Mouse (Mus musculus) limb, embryonic 13.5 days (tissue): ENCODE measurements at regions not wholly inside any gene's neighbourhood (a gene's known extent, or its start where the extent isn't known, plus 50 kb on each side); places are given as distances from the start of the nearest gene placed in this dataset.

Experiments
- ATAC-seq: fragments of 200-750 bp; cut with Nextera tagmentation; 2 replicates; pipeline ENCODE4 v1.8.0; 2017; ENCODE audit warnings: low read depth, moderate number of reproducible peaks, moderate TSS enrichment; ENCODE audit not compliant: low FRiP score
- H3K27ac ChIP-seq: fragments of 300-500 bp; sonication (generic); 2 replicates; pipeline ENCODE4 v1.5.1; 2015; ENCODE audit warnings: inconsistent platforms, mild to moderate bottlenecking, moderate library complexity
- H3K27me3 ChIP-seq: fragments of 300-500 bp; sonication (generic); 2 replicates; pipeline ENCODE4 v1.6.1; 2015; ENCODE audit warnings: mild to moderate bottlenecking, inconsistent platforms
- H3K36me3 ChIP-seq: fragments of 300-500 bp; sonication (generic); 2 replicates; pipeline ENCODE4 v1.6.1; 2015; ENCODE audit warnings: inconsistent platforms, mild to moderate bottlenecking, moderate library complexity
- H3K4me1 ChIP-seq: fragments of 300-500 bp; sonication (generic); 2 replicates; pipeline ENCODE4 v1.6.1; 2015; ENCODE audit warnings: inconsistent platforms
- H3K4me2 ChIP-seq: fragments of 300-500 bp; sonication (generic); replicated peaks from 2 replicates; pipeline ENCODE4 v1.6.1; 2015; ENCODE audit warnings: inconsistent platforms, mild to moderate bottlenecking, moderate library complexity
- H3K4me3 ChIP-seq: fragments of 300-500 bp; sonication (generic); 2 replicates; pipeline ENCODE4 v1.5.1; 2015; ENCODE audit warnings: moderate library complexity, mild to moderate bottlenecking, inconsistent platforms
- H3K9ac ChIP-seq: fragments of 300-500 bp; sonication (generic); 2 replicates; pipeline ENCODE4 v1.6.1; 2015; ENCODE audit warnings: mild to moderate bottlenecking, inconsistent platforms
- H3K9me3 ChIP-seq: fragments of 300-500 bp; sonication (generic); 2 replicates; pipeline ENCODE4 v1.6.1; 2016; ENCODE audit warnings: inconsistent platforms
- WGBS: fragments of 180-500 bp; shearing (Covaris S2); methylation state at CpG from one replicate; pipeline ENCODE4 v1.1.7; 2015; 5-methylcytosine and 5-hydroxymethylcytosine counted together

- Histone ChIP-seq H3K4me2 (no peak overlapping the region), H3K9me3 (no peaks in the 10 kb centered on the region), H3K27ac (no peak overlapping the region), H3K4me3 (no peak overlapping the region), H3K4me1 (no peaks in the 10 kb centered on the region), H3K36me3 (no peaks in the 10 kb centered on the region), H3K9ac (no peak overlapping the region), H3K27me3 (no peaks in the 10 kb centered on the region)
- no peak for ATAC-seq
- 96% methylated on average over 2 of the region's 2 CpGs for WGBS
Measured at GRCm38 (mm10) chr14:102038145-102038544, 308.4 kb downstream of the Lmo7 start.

- no peak overlapping the region for H3K4me3 ChIP-seq
- no peaks in the 10 kb centered on the region for H3K36me3 ChIP-seq
- no peak for ATAC-seq
- no peak overlapping the region for H3K9ac ChIP-seq
- no peak overlapping the region for H3K27ac ChIP-seq
- no peaks in the 10 kb centered on the region for H3K9me3 ChIP-seq
- H3K4me2 ChIP-seq = no peak overlapping the region
- H3K4me1 ChIP-seq = no peaks in the 10 kb centered on the region
- H3K27me3 ChIP-seq = no peaks in the 10 kb centered on the region
- 87% methylated on average over 5 of the region's 5 CpGs for WGBS
Measured at GRCm38 (mm10) chr14:102037487-102037886, 307.7 kb downstream of the Lmo7 start.

- no peak overlapping the region for H3K9ac ChIP-seq
- no peak overlapping the region for H3K4me2 ChIP-seq
- H3K27me3 ChIP-seq = no peaks in the 10 kb centered on the region
- WGBS = 65% methylated on average over 10 of the region's 10 CpGs
- H3K4me1 ChIP-seq = no peaks in the 10 kb centered on the region
- H3K27ac ChIP-seq = no peak overlapping the region
- ATAC-seq = no peak
- H3K4me3 ChIP-seq = no peak overlapping the region
- no peaks in the 10 kb centered on the region for H3K9me3 ChIP-seq
- no peaks in the 10 kb centered on the region for H3K36me3 ChIP-seq
Measured at GRCm38 (mm10) chr14:102031047-102031903, 301.5 kb downstream of the Lmo7 start.

DNA sequence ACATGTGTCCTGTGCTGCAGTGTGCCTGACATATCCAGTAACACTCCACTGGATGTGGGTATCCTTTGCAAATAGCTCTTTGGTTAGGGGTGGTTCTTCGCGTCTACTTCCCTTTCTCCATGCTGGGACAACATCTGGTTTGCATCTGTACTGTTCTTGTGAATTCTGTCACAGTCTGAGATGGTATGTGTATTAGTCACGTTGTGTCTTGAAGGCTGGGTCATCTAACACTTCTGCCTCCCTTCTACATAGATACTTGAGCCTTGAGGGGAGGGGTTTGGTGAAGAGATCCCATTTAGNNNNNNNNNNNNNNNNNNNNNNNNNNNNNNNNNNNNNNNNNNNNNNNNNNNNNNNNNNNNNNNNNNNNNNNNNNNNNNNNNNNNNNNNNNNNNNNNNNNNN lies 294.9 kb downstream of the Lmo7 start:
- H3K27me3 ChIP-seq = no peaks in the 10 kb centered on the region
- 28% methylated on average over 3 of the region's 3 CpGs for WGBS
- no peak overlapping the region for H3K9ac ChIP-seq
- H3K36me3 ChIP-seq = no peaks in the 10 kb centered on the region
- H3K4me2 ChIP-seq = no peak overlapping the region
- H3K4me3 ChIP-seq = no peak overlapping the region
- no peaks in the 10 kb centered on the region for H3K9me3 ChIP-seq
- ATAC-seq = no peak
- H3K4me1 ChIP-seq = no peaks in the 10 kb centered on the region
- no peak overlapping the region for H3K27ac ChIP-seq

GRCm38 (mm10) chr14:102020161-102020605 lies 290.4 kb downstream of the Lmo7 start:
- H3K27me3 ChIP-seq = no peaks in the 10 kb centered on the region
- H3K9ac ChIP-seq = no peak overlapping the region
- no peak overlapping the region for H3K4me3 ChIP-seq
- H3K4me2 ChIP-seq = no peak overlapping the region
- no peaks in the 10 kb centered on the region for H3K9me3 ChIP-seq
- ATAC-seq = no peak
- 63% methylated on average over 8 of the region's 8 CpGs for WGBS
- H3K36me3 ChIP-seq = no peaks in the 10 kb centered on the region
- H3K27ac ChIP-seq = no peak overlapping the region
- H3K4me1 ChIP-seq = peaks cover 2% of the 10 kb centered on the region; the same call in 1 of the 2 replicates

DNA sequence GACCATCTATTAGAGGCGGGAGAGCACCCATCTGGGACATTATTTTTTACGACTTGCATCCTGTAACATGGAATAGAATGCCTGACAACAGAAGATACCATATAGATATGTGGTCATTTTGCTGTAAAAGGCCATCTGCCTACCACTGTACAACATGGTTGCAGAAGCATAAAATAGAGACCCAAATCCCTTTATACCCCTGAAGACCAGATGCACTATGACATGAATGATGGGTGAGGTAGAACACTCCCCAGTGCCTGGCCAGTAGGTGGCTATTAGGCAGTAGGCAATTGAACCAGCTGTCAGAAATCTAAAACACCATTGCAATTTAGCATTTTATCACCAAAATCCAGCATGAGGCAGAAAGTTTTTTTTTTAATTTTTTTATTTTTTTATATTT lies 289.6 kb downstream of the Lmo7 start:
- 82% methylated on average over 2 of the region's 2 CpGs for WGBS

GRCm38 (mm10) chr14:102016572-102016971 lies 286.8 kb downstream of the Lmo7 start:
- H3K4me1 ChIP-seq = peaks cover 12% of the 10 kb centered on the region; the same call in 1 of the 2 replicates
- no peak overlapping the region for H3K4me3 ChIP-seq
- no peak overlapping the region for H3K9ac ChIP-seq
- H3K36me3 ChIP-seq = no peaks in the 10 kb centered on the region
- no peaks in the 10 kb centered on the region for H3K27me3 ChIP-seq
- no peaks in the 10 kb centered on the region for H3K9me3 ChIP-seq
- ATAC-seq = no peak
- H3K4me2 ChIP-seq = no peak overlapping the region
- H3K27ac ChIP-seq = no peak overlapping the region

More for the DNA sequence above, 289.6 kb downstream of the Lmo7 start:
- Histone ChIP-seq H3K27ac (no peak overlapping the region), H3K27me3 (no peaks in the 10 kb centered on the region), H3K9me3 (no peaks in the 10 kb centered on the region), H3K4me1 (peaks cover 9% of the 10 kb centered on the region; the same call in 1 of the 2 replicates), H3K4me3 (no peak overlapping the region), H3K4me2 (no peak overlapping the region), H3K9ac (no peak overlapping the region), H3K36me3 (no peaks in the 10 kb centered on the region)
- no peak for ATAC-seq

DNA sequence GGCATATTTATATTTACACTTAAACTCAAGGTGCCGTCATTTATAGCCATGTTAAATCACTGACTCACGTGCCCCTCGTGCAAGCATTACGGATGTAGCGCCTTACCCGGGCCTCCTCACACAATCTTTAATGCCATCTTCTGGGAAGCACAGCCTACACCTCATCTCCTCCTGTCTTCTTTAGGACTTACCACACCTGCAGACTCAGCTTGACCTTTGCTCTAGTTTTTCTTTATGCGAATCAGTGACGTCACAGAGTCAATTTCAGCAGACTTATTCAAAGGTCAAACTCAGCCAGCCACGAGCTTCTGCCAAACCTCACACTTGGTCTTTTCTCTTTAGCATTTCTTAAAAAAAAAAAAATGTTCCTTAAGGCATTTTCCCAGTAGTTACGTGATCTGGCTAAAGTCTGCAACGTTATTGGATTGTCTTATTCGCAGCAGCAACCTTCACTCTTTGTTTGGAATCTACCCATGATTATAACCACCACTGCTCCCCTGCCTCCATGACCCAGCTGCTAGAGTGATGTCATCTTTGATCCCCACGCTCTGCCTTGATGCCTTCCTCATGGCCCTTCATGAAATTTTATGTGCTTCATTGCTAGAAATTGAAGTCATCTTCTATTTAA lies 285.3 kb downstream of the Lmo7 start:
- no peaks in the 10 kb centered on the region for H3K36me3 ChIP-seq
- H3K9me3 ChIP-seq = no peaks in the 10 kb centered on the region
- no peak overlapping the region for H3K4me3 ChIP-seq
- no peak overlapping the region for H3K27ac ChIP-seq
- peaks cover 12% of the 10 kb centered on the region; the same call in 1 of the 2 replicates for H3K4me1 ChIP-seq
- ATAC-seq = peak; percentile 75
- WGBS = 53% methylated on average over 13 of the region's 13 CpGs
- H3K9ac ChIP-seq = no peak overlapping the region
- H3K4me2 ChIP-seq = no peak overlapping the region
- no peaks in the 10 kb centered on the region for H3K27me3 ChIP-seq

GRCm38 (mm10) chr14:102013238-102013637 lies 283.5 kb downstream of the Lmo7 start:
- ATAC-seq = no peak
- Histone ChIP-seq H3K4me3 (no peak overlapping the region), H3K9me3 (no peaks in the 10 kb centered on the region), H3K36me3 (no peaks in the 10 kb centered on the region), H3K4me2 (no peak overlapping the region), H3K9ac (no peak overlapping the region), H3K4me1 (peaks cover 12% of the 10 kb centered on the region; the same call in 1 of the 2 replicates), H3K27ac (no peak overlapping the region), H3K27me3 (no peaks in the 10 kb centered on the region)
- WGBS = 72% methylated on average over 3 of the region's 3 CpGs

DNA sequence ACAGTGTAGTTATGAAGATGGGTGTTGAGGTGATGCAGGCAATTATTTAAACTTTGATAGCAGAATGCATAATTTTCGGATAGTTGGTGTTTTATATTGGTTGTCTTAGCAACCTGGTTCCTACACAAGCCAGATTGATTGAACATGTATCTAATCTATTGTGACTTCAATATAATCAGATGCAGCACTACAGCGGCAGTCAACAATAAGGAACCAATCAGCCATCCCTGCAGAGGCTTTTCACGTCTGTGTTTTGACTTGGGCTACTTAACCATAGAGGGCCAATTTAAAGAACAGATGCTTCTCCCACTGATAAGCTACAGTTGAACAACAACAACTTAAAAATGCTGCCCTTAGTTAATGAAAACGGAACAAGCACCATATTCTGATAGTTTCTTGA lies 267.8 kb downstream of the Lmo7 start:
- ATAC-seq = no peak
- H3K9ac ChIP-seq = no peak overlapping the region
- H3K4me1 ChIP-seq = 0 out of 2 replicates have a peak, but pooled peaks cover 5% of the 10 kb centered on the region
- 42% methylated on average over 4 of the region's 4 CpGs for WGBS
- no peak overlapping the region for H3K4me3 ChIP-seq
- no peaks in the 10 kb centered on the region for H3K36me3 ChIP-seq
- H3K27ac ChIP-seq = no peak overlapping the region
- H3K4me2 ChIP-seq = no peak overlapping the region
- H3K9me3 ChIP-seq = no peaks in the 10 kb centered on the region
- H3K27me3 ChIP-seq = no peaks in the 10 kb centered on the region

DNA sequence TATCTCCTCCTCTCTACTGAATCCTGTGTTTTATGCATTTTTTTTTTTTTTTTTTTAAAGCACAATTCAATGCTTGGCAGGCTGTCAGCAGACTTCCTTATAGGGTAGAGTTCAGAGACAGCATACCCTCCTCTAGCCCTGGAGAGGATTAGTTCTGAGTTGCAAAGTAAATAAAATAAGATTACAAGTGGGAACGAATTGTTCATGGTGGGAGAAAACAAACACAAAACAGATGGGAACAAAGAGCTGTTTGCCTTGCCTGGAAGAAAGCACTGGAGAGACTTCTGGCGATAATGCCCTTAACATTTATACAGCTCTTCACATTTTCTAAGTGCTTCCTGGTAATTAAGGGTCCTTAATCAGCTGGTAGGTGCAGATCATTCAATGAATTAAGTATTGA lies 254.6 kb downstream of the Lmo7 start:
- WGBS = 4% methylated on average over 2 of the region's 2 CpGs
- Histone ChIP-seq H3K4me2 (no peak overlapping the region), H3K27me3 (no peaks in the 10 kb centered on the region), H3K27ac (no peak overlapping the region), H3K4me1 (0 out of 2 replicates have a peak, but pooled peaks cover 3% of the 10 kb centered on the region), H3K9ac (no peak overlapping the region), H3K36me3 (no peaks in the 10 kb centered on the region), H3K9me3 (no peaks in the 10 kb centered on the region), H3K4me3 (no peak overlapping the region)
- ATAC-seq = peak; percentile 64; the same call in 1 of the 2 replicates
